Mouse (Mus musculus) layer of hippocampus, adult 11-12 months (tissue): ENCODE data around the gene Cd47.

Experiments
- DNase-seq: peaks from one replicate; pipeline ENCODE4 v3.0.0; 2022; ENCODE audit warnings: low spot score

Gene Cd47

GRCm38 (mm10) chr16:49834130-49834693 lies 33.9 kb downstream of the Cd47 start:
- DNase-seq = no peak

DNA sequence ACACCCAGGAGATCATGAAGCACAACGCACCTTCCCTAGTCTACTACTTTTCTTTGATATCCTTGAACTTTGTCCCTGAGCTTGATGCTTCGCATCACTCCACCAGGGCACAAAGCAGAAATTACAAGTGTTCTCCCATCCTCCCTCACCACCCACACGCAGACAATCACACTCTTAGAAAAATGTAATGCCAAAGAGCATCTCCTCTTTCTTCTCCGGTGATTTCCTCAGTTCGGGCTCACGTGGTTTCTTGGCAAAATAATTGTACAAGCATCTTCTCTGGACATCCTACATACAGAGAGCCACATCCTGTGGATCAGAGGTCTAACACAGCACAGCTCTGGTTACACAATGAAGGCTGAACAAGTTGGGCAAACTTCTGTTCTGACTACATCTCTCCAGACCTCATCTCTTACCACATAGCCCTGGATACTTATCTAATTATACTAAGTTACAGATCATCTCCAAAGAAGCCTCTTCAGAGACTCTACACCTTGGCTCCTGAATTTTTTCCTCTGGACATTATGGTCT lies 36.4 kb downstream of the Cd47 start:
- DNase-seq = no peak

- no peak for DNase-seq
Observed at GRCm38 (mm10) chr16:49838923-49839322, 38.6 kb downstream of the Cd47 start.

GRCm38 (mm10) chr16:49839681-49840535 lies 39.6 kb downstream of the Cd47 start:
- DNase-seq = no peak

GRCm38 (mm10) chr16:49843723-49844122 lies 43.4 kb downstream of the Cd47 start:
- DNase-seq = no peak

DNA sequence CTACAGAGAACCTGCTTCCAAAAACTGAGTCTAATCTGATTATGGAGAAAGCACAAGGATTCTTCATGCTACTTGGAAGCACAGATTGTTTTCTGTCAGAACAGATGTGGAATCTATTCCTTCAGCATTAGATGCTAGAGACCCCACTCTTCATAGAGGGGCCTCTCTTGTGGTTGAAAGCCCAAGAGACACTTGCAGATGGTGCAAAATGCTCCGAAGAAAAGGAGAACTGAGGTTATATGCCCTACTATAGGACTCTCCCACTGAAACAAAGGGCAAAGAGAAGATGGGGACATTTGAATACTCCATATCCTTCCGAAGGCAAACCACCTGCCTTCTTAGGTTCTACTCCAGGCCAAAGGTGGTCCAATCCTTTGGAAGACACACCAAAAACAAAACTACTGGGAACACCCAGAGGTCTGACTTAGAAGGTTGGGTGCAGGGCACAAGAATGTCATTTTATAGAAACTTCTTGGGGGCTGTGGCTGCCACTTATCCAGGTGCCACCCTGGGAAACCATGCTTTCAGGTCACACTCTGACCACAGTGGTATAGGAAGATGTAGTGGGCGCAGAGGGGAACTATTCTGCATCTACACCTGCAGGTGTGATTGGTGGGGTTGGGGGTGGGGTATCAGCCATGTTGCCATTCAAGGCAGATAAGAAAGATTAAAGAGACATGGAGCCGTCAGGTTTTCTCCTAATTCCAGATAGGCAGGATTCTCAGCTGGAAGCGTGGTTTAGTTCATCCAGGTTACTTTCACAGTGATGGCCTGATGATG lies 47.1 kb downstream of the Cd47 start:
- DNase-seq = no peak

DNA sequence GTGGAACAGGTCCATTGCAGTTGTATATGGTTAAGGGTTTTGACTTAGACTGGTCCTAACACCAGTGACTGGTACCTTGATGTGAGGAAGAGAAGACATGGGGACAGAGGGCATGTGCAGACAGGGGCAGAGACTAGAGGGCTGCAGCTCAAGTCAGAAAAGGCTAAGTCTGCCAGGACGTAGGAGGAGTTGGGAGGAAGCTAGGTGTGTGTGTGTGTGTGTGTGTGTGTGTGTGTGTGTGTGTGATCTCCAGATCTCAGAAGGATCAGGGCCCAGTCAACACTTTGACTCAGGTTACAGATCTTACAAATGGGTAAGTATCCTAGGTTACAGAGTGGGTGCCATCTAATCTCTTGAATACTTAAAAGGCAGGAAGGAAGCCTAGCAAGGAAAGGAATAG lies 48.3 kb downstream of the Cd47 start:
- DNase-seq = no peak

DNA sequence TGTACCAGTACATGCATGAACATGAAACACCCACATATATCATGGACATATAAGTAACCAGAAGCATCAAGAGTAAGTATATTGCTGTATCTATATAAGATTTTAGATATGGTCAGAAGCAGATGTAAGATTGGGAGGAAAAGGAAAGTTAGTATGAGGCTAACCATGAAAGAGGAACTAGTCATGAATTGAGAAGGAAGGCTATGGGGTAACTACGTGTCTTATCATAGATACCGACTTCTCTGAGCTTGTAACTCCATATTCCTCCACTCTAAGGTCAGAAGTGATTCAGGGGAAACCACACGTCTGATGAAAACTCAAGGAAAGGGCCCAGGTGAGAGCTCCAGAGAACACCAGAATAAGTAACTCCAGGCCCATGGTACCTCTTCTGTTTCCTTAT lies 52.6 kb downstream of the Cd47 start:
- DNase-seq = no peak

GRCm38 (mm10) chr16:49853633-49854032 lies 53.3 kb downstream of the Cd47 start:
- no peak for DNase-seq

DNA sequence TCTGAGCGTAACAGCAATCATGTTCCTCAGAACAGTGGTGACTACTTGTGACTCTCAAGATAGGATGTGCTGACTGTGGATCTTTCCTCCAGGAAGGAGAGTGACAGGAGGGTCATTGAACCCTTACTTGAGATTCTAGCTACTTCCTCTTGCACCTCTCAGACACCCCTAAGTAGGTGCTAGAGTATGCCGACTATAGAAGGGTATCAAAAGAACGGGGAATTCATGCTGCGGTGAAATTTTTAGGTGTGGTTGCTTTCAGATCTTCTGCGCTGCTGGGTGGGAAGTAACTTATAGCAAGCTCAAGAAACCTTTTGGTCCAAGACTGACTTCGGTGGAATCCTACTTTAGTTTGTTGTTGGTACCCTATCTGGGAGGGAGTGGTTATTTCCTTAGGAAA lies 53.9 kb downstream of the Cd47 start:
- no peak for DNase-seq

DNA sequence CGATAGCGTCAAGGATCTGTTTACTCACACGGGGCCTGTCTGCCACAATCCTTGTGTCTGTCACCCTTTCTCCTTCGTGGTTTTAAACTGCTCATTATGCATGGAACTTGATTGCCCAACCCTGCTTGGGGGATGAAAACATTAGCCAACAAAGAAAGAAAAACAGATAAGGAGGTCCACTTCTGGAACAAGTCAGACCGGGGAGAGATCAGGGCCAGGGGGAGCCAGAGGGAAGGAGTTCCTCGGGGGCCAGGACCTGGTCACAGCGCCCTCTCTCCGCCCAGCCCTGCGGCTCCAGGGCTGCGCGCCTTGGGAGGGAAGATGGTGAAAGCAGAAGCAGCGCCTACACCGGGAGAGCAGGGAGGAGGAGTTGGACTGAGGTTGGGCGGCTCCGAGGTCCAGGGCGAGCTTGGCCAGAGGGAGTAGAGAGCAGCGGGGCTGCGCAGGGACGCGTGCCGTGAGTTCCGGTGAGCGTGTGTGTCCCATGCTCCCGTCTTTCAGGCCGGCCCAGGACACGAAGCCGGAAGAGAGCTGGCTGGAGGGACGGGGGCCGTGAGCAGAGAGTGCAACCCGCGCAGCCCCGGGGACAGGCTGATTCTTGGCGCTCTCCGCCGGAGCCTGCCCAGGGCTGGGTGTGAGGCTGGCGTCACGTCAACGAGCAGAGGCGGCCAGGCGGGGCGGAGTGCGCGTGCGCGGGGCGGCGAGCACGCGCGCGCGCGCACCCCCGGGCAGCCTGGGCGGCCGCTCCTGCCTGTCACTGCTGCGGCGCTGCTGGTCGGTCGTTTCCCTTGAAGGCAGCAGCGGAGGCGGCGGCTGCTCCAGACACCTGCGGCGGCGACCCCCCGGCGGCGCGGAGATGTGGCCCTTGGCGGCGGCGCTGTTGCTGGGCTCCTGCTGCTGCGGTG lies 54.9 kb downstream of the Cd47 start:
- peak; percentile 92 for DNase-seq

GRCm38 (mm10) chr16:49855836-49856503 lies 55.6 kb downstream of the Cd47 start:
- DNase-seq = no peak

- no peak for DNase-seq
Observed at GRCm38 (mm10) chr16:49856661-49857060, 56.3 kb downstream of the Cd47 start.

DNA sequence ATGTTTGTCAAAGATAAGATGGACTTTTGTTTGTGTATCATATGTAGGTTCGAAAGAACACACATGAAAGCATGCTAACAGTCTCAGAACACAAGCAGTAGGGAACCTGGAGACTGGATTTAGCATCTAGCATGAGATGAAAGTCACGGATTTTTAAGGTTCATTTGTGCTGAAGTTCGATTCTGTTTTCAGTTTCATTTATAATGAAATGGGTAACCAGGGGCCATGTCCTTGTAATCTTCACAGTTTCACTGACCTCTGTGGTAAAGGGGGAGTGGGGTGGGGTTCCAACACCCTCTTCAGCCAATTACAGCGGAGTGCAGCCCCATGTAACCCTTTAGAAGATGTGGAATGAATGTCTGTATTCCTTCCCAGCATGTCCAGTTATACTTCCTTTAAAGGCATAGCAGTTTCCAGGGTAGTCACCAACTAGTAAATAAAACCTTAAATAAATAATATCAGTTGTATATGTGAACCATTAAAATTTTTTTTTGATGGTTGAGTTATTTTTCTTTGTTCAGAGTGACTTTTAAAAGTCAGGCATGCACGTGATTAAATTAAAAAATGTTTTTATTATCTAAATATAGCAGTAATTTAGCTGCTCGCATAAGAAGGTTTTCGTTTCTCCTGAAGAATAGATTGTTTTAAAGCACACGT lies 57.3 kb downstream of the Cd47 start:
- DNase-seq = no peak

GRCm38 (mm10) chr16:49858161-49858906 lies 58.0 kb downstream of the Cd47 start:
- DNase-seq = no peak

GRCm38 (mm10) chr16:49858907-49859853 lies 58.8 kb downstream of the Cd47 start:
- no peak for DNase-seq

DNA sequence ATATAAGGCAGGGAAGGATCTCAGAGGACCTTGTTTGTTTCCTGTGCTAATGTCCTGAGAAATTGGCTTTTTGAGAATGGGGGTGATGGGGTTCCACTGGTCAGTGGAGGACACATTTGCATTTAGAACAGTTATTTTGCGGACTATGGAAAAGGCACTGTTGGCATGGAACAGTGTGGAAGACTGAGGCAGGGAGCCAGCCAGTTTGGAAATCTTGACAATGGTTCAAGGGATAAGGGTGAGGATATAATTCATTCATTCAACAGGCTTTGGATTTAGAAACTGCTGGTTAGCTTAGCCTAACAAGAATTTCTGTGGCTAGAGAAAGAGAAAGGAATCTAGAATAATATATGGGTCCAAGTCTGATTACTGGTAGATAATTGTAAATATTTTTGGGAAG lies 61.7 kb downstream of the Cd47 start:
- no peak for DNase-seq

DNA sequence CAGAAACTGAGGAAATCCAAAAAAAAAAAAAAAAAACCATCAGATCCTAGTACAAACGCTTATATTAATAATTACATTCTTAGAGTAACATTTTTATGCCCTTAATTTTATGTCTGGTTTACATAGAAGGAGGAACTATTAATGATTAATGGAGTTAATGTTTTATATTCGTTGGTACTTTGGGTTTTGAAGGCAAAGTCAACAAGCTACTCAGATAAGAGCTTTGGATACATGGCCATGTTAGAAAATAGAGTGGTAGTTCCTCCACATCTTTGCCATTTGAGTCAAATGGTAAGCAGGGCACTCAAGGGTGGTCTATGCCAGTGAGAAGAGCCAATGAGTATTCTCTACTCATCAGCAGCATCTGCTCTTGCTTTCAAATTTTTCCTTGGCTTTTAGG lies 66.3 kb downstream of the Cd47 start:
- DNase-seq = no peak

GRCm38 (mm10) chr16:49868278-49868677 lies 67.9 kb downstream of the Cd47 start:
- no peak for DNase-seq
